27 mouse cellular contexts compared by ENCODE assay signal in genomic region chr1:69496055-69496454, GRCm38 (mm10).
DNase-seq lines count a peak whose midpoint lies in the region; ATAC-seq lines count a peak whose summit lies in the region.
"Had no signal": no experiment of that assay in that cellular context is flagged by ENCODE, and none has a peak within 500 bp of the region (broad histone marks: within the 10 kb centered on the region; RNA-seq: fewer than 3 reads in every experiment).

No protein-coding gene starts in this region.

- H3K9me3 ChIP-seq in liver, embryonic 15.5 days (replicated peaks), result no peaks in the 10 kb centered on the region
- no peaks in the 10 kb centered on the region for H3K9me3 ChIP-seq in kidney, embryonic 14.5 days (ENCODE audit: control insufficient read depth, low read length)
- H3K9me3 ChIP-seq: embryonic facial prominence, embryonic 10.5 days; embryonic facial prominence, embryonic 15.5 days; forebrain, embryonic 12.5 days; heart, embryonic 12.5 days; hindbrain, embryonic 15.5 days; midbrain, embryonic 15.5 days had no signal

- DNase-seq in MEL-GATA-1-ER (ENCODE audit: extremely low read depth, low read depth), result peak; percentile 99
- DNase-seq in liver, result peak; percentile 24
- DNase-seq in gastrocnemius, postnatal 25 days, result no peak
- no peak for DNase-seq in gastrocnemius, postnatal 14 days
- DNase-seq: adrenal gland, postnatal 25 days; B cell, adult 2 months; cerebellum, adult 18-20 months; cerebellum, postnatal 14 days; forebrain, postnatal 0 days; gastrocnemius, postnatal 10 days; heart, adult 2 months; heart, postnatal 4 days; kidney, adult 18-20 months; kidney, postnatal 4 days; lung, postnatal 36 days; thymus, postnatal 4 days had no signal

- H3K4me2 ChIP-seq in liver, embryonic 15.5 days, result no peak overlapping the region
- no peak overlapping the region for H3K4me2 ChIP-seq in kidney, embryonic 14.5 days (replicated peaks; ENCODE audit: low read depth, low read length)
- H3K4me2 ChIP-seq: embryonic facial prominence, embryonic 15.5 days; forebrain, embryonic 12.5 days; heart, embryonic 12.5 days; hindbrain, embryonic 15.5 days; midbrain, embryonic 15.5 days had no signal

- H3K36me3 ChIP-seq in liver, embryonic 15.5 days (replicated peaks), result no peaks in the 10 kb centered on the region
- no peaks in the 10 kb centered on the region for H3K36me3 ChIP-seq in kidney, embryonic 14.5 days (ENCODE audit: control insufficient read depth, insufficient read depth, low read length)
- H3K36me3 ChIP-seq: embryonic facial prominence, embryonic 10.5 days; embryonic facial prominence, embryonic 15.5 days; forebrain, embryonic 12.5 days; heart, embryonic 12.5 days; hindbrain, embryonic 15.5 days; midbrain, embryonic 15.5 days had no signal

- ATAC-seq in liver, embryonic 15.5 days (ENCODE audit: insufficient read depth), result peak; percentile 63
- ATAC-seq in megakaryocyte-erythroid progenitor cell, adult 5-6 weeks (replicated peaks; ENCODE audit: low FRiP score, low TSS enrichment, poor library complexity, severe bottlenecking), result peak; percentile 81
- ATAC-seq in activated CD4-positive, CD25-positive, alpha-beta regulatory T cell, adult 4 months, result no peak
- no peak for ATAC-seq in kidney, embryonic 14.5 days (ENCODE audit: low FRiP score, low TSS enrichment)
- ATAC-seq: forebrain, postnatal 0 days; midbrain, embryonic 15.5 days; Patski had no signal

- intact Hi-C loops in gastrocnemius, postnatal 14 days (cut with DNase I; ENCODE audit: low total_unique reads), result no loop called here

- WGBS in liver, embryonic 15.5 days (ENCODE audit: insufficient replicate concordance), result 7% methylated on average over 4 of the region's 4 CpGs
- WGBS in kidney, embryonic 14.5 days, result 66% methylated on average over 4 of the region's 4 CpGs

- H3K27me3 ChIP-seq in liver, embryonic 15.5 days, result no peaks in the 10 kb centered on the region
- no peaks in the 10 kb centered on the region for H3K27me3 ChIP-seq in kidney, embryonic 14.5 days (ENCODE audit: control insufficient read depth, insufficient read depth, low read length)
- H3K27me3 ChIP-seq: embryonic facial prominence, embryonic 15.5 days; heart, embryonic 12.5 days; hindbrain, embryonic 15.5 days; midbrain, embryonic 15.5 days; Patski had no signal

- no peak overlapping the region for H3K27ac ChIP-seq in liver, embryonic 15.5 days (replicated peaks)
- H3K27ac ChIP-seq in kidney, embryonic 14.5 days (ENCODE audit: low read depth, low read length), result no peak overlapping the region
- H3K27ac ChIP-seq: embryonic facial prominence, embryonic 10.5 days; embryonic facial prominence, embryonic 15.5 days; forebrain, embryonic 12.5 days; heart, adult 2 months; hindbrain, embryonic 15.5 days; midbrain, embryonic 15.5 days had no signal

- no peak overlapping the region for H3K9ac ChIP-seq in liver, embryonic 15.5 days
- H3K9ac ChIP-seq in kidney, embryonic 14.5 days (ENCODE audit: low read depth, low read length), result no peak overlapping the region
- H3K9ac ChIP-seq: embryonic facial prominence, embryonic 15.5 days; forebrain, embryonic 12.5 days; forebrain, postnatal 0 days; heart, embryonic 12.5 days; hindbrain, embryonic 15.5 days; midbrain, embryonic 15.5 days had no signal

- H3K4me3 ChIP-seq in liver, embryonic 15.5 days (replicated peaks), result no peak overlapping the region
- H3K4me3 ChIP-seq in kidney, embryonic 14.5 days (ENCODE audit: low read length), result no peak overlapping the region
- H3K4me3 ChIP-seq: embryonic facial prominence, embryonic 10.5 days; embryonic facial prominence, embryonic 15.5 days; forebrain, embryonic 12.5 days; heart, adult 2 months; heart, embryonic 12.5 days; hindbrain, embryonic 15.5 days; midbrain, embryonic 15.5 days had no signal

- H3K4me1 ChIP-seq in liver, embryonic 15.5 days (replicated peaks), result peaks cover 30% of the 10 kb centered on the region
- no peaks in the 10 kb centered on the region for H3K4me1 ChIP-seq in kidney, embryonic 14.5 days (ENCODE audit: control insufficient read depth, insufficient read depth, low read length)
- H3K4me1 ChIP-seq: embryonic facial prominence, embryonic 15.5 days; heart, embryonic 12.5 days; midbrain, embryonic 15.5 days had no signal

Comparison
In these comparisons a context has a peak if more than half of its experiments do, and no peak if none do; other contexts are left out.
1. DNase-seq: peak in MEL-GATA-1-ER (single experiment) and liver (single experiment); none in gastrocnemius, postnatal 25 days (single experiment) and gastrocnemius, postnatal 14 days (single experiment).
2. ATAC-seq: peak in liver, embryonic 15.5 days (single experiment) and megakaryocyte-erythroid progenitor cell, adult 5-6 weeks (single experiment); none in activated CD4-positive, CD25-positive, alpha-beta regulatory T cell, adult 4 months (single experiment) and kidney, embryonic 14.5 days (single experiment).